Mouse (Mus musculus) right cerebral cortex, adult 18-20 months (tissue): Measurements from ENCODE around the gene Ddx4.

Experiments used
- DNase-seq: peaks from one replicate; pipeline ENCODE4 v3.0.0; 2022; ENCODE audit warnings: mixed read lengths

Ddx4 gene

DNA sequence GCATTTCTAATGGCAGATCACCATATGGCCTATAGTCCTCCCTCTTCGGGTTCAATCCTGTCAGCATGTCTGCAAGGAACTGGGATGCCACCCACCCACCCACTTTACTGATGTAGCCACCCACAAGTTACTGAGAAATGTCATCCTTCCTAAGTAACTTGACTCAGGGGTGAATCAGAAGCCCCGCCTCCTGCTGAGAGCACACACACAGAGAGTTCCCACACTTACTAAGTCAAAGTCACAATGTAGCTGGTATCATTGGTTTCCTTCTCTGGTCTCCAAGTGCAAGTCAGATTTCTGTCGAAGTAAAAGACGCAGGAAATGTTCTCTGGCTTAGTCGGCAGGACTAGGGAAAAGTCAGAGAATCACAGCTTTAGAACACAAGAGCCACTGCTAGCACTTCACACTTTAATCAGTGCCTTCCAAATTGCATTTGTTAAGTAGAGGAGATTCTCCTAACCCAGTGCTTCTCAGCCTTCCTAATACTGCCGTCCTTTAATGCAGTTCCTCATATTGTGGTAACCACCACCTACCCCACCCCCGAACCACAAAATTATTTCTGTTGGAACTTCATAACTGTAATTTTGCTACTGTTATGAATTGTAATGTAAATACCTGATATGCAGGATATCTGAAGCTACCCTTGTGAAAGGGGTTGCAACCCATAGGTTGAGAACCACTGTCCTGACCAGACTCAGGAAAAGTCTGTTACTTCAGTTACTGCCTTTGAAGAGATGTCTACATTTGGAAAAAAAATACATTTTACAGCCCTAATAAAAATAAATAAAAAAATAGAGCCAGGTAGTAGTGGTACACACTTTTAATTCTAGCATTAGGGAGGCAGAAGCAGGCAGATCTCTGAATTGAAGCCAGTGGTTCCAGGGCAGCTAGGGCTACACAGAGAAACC is 100.4 kb downstream of the Ddx4 start:
- DNase-seq: peak; percentile 2
